Mouse (Mus musculus) heart, postnatal 0 days (tissue): ENCODE results near the gene Ncor2. TPM values are rescaled to one million over a fixed set of nuclear protein-coding genes. Genes with fewer than 3 reads are reported as not detected.

Experiments used
- ATAC-seq: fragments of 200-750 bp; cut with Nextera tagmentation; 2 replicates; pipeline ENCODE4 v1.8.0; 2017; ENCODE audit warnings: low read depth, moderate number of reproducible peaks, moderate library complexity; ENCODE audit not compliant: insufficient read depth
- DNase-seq: peaks from one replicate; pipeline ENCODE4 v3.0.0-alpha.2; 2016; ENCODE audit warnings: low spot score
- H3K27ac ChIP-seq: fragments of 300-500 bp; sonication (generic); 2 replicates; pipeline ENCODE4 v1.5.1; 2014; ENCODE audit warnings: low read depth, mild to moderate bottlenecking
- H3K27me3 ChIP-seq: fragments of 300-500 bp; sonication (generic); 2 replicates; pipeline ENCODE4 v1.6.1; 2014; ENCODE audit warnings: low read length, mixed read lengths; ENCODE audit not compliant: control insufficient read depth, insufficient read depth
- H3K36me3 ChIP-seq: fragments of 300-500 bp; sonication (generic); replicated peaks from 2 replicates; pipeline ENCODE4 v1.6.1; 2014; ENCODE audit warnings: low read length, mixed read lengths; ENCODE audit not compliant: control insufficient read depth, insufficient read depth
- H3K4me1 ChIP-seq: fragments of 300-500 bp; sonication (generic); 2 replicates; pipeline ENCODE4 v1.6.1; 2014; ENCODE audit warnings: antibody characterized with exemption; ENCODE audit not compliant: control insufficient read depth, insufficient read depth
- H3K4me2 ChIP-seq: fragments of 300-500 bp; sonication (generic); 2 replicates; pipeline ENCODE4 v1.6.1; 2014; ENCODE audit warnings: low read depth, mild to moderate bottlenecking, low read length, moderate library complexity
- H3K4me3 ChIP-seq: fragments of 300-500 bp; sonication (generic); 2 replicates; pipeline ENCODE4 v1.5.1; 2014; ENCODE audit warnings: low read depth, low read length
- H3K9ac ChIP-seq: fragments of 300-500 bp; sonication (generic); replicated peaks from 2 replicates; pipeline ENCODE4 v1.6.1; 2014; ENCODE audit warnings: low read depth, low read length, mixed read lengths
- H3K9me3 ChIP-seq: fragments of 300-500 bp; sonication (generic); replicated peaks from 2 replicates; pipeline ENCODE4 v1.6.1; 2016; ENCODE audit warnings: low read length; ENCODE audit not compliant: control insufficient read depth
- CTCF ChIP-seq: IDR thresholded peaks from 2 replicates; pipeline ENCODE4 v1.5.1; 2016; ENCODE audit warnings: antibody characterized with exemption, control low read depth, low read depth
- EP300 ChIP-seq: IDR thresholded peaks from 2 replicates; pipeline ENCODE4 v1.6.1; 2016; ENCODE audit warnings: antibody characterized with exemption, low read depth
- WGBS: fragments of 180-500 bp; shearing (Covaris S2); extraction: QIAGEN DNeasy Blood & Tissue Kit; methylation state at CpG from one replicate; pipeline ENCODE4 v1.1.7; 2014; 5-methylcytosine and 5-hydroxymethylcytosine counted together
- polyA plus RNA-seq: library from polyadenylated mRNA; unstranded; fragments of >200 nt; fragmentation: Nextera tagmentation; extraction: Ambion mirVana; gene quantifications from 2 replicates; pipeline ENCODE4 v1.2.1, GENCODE M21; 2015
- total RNA-seq: library from RNA; depleted of rRNA; stranded (reverse); fragments of >200 nt; gene quantifications from 2 replicates; pipeline ENCODE4 v1.2.3, GENCODE M21; 2014; ENCODE audit warnings: low replicate concordance

The Ncor2 gene
- total and polyA plus RNA-seq, 2 experiments from 2014 or later = 15.5 to 73.8 TPM

- no peak overlapping the region for H3K9ac ChIP-seq
- DNase-seq = no peak
- peaks cover 57% of the 10 kb centered on the region for H3K4me1 ChIP-seq
- TF ChIP-seq EP300 (no peak), CTCF (no peak; the same call in 1 of the 2 replicates)
- WGBS = 62% methylated on average over 5 of the region's 5 CpGs
- peaks cover 38% of the 10 kb centered on the region for H3K36me3 ChIP-seq
- no peaks in the 10 kb centered on the region for H3K9me3 ChIP-seq
- no peak overlapping the region for H3K4me2 ChIP-seq
- H3K4me3 ChIP-seq = no peak overlapping the region
- H3K27ac ChIP-seq = no peak overlapping the region
- H3K27me3 ChIP-seq = no peaks in the 10 kb centered on the region
- ATAC-seq = no peak
These were observed 109.1 kb downstream of the Ncor2 start for GRCm38 (mm10) chr5:125069916-125070315.

GRCm38 (mm10) chr5:125069426-125069825, 109.6 kb downstream of the Ncor2 start:
- TF ChIP-seq CTCF (no peak), EP300 (no peak)
- Histone ChIP-seq H3K9me3 (no peaks in the 10 kb centered on the region), H3K4me1 (peaks cover 52% of the 10 kb centered on the region), H3K4me3 (no peak overlapping the region), H3K9ac (no peak overlapping the region), H3K36me3 (peaks cover 43% of the 10 kb centered on the region), H3K27me3 (no peaks in the 10 kb centered on the region), H3K4me2 (no peak overlapping the region), H3K27ac (no peak overlapping the region)
- WGBS = 82% methylated on average over 5 of the region's 5 CpGs
- no peak for ATAC-seq
- DNase-seq = no peak

DNA sequence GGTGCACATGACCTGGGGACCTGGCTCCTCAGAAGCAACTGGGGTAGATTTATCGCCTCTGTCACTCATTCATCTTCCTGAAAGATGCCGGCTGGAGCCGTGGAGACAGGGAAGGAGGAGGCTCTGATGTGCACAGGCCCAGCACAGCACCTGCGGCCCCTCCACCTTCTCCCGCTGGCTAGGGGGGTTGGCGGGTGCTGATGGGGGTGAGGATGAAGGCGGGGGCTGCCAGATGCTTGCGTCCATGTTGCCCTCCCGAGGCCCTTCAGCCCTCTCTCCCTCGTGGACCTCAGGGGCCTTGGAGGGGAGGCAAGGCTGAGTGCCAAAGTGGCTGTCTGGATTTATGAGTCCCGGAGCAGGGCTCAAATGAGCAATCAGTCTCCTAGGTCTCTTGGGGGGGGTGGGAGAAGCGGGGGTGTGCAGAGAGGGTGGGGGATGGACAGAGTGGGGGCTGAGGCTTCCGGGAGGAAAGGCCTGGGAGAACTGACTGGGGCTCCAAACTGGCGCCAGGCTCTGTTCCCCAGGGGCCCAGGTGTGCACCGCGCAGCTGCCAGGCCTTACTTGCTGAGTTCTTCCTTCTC, 110.6 kb downstream of the Ncor2 start:
- WGBS = 67% methylated on average over 16 of the region's 16 CpGs
- TF ChIP-seq CTCF (no peak), EP300 (no peak)
- no peak overlapping the region for H3K27ac ChIP-seq
- H3K4me3 ChIP-seq = no peak overlapping the region
- peaks cover 52% of the 10 kb centered on the region for H3K36me3 ChIP-seq
- no peaks in the 10 kb centered on the region for H3K27me3 ChIP-seq
- H3K9me3 ChIP-seq = no peaks in the 10 kb centered on the region
- no peak overlapping the region for H3K4me2 ChIP-seq
- H3K9ac ChIP-seq = no peak overlapping the region
- ATAC-seq = no peak
- no peak for DNase-seq
- H3K4me1 ChIP-seq = peaks cover 43% of the 10 kb centered on the region

- no peak overlapping the region for H3K4me3 ChIP-seq
- H3K27ac ChIP-seq = no peak overlapping the region
- ATAC-seq = no peak
- H3K9ac ChIP-seq = no peak overlapping the region
- no peaks in the 10 kb centered on the region for H3K9me3 ChIP-seq
- DNase-seq = no peak
- TF ChIP-seq CTCF (no peak), EP300 (no peak)
- no peaks in the 10 kb centered on the region for H3K27me3 ChIP-seq
- H3K36me3 ChIP-seq = peaks cover 53% of the 10 kb centered on the region
- no peak overlapping the region for H3K4me2 ChIP-seq
- peaks cover 35% of the 10 kb centered on the region for H3K4me1 ChIP-seq
- 87% methylated on average over 14 of the region's 14 CpGs for WGBS
These were observed 111.3 kb downstream of the Ncor2 start for GRCm38 (mm10) chr5:125067673-125068072.

DNA sequence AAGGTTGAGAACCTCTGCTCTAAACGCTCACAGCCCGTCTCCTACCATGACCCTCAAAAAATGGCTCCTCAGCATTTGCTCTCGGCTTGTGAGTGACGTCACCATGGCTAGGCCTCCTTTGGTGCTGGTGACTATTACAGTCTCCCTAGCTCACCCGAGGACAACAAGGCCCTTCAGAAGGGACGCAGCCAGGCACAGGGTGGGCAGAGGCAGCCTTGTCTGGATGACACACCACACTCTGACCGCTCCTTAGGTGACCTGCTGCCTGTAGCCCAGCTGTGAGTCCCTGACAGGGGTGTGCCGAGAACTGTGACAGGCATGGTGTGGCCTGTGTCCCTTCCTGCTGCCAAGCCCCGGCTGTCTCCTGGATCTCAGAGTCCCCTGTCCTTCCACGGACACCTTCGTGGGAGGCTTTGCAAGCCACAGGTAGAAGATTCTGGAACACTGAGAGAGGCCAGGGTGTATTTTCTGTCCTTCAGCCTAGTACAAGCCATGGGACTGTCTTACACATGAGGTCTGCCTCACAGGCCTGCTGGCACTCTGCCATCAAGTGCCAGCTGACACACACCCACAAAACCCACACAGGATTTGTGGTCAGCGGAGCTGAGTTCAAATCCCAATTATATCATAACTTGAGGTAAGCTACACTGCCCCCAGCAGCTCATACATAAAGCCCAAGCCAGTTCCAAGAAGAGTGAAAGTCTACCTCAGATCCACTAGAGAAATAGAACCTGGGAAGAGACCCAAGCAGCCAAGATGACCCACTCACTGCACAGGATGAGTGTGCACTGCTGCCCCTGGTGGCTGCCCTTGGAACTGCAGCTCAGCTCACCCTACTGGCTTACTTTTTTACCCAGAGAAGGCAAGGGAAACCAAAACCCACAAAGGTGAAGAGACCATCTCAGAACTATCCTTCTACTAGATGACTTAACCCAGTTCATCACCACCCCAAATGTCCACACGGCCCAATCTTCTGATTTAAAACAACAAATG, 112.2 kb downstream of the Ncor2 start:
- Histone ChIP-seq H3K4me3 (no peak overlapping the region), H3K27ac (no peak overlapping the region), H3K9me3 (no peaks in the 10 kb centered on the region), H3K4me1 (peaks cover 26% of the 10 kb centered on the region), H3K36me3 (peaks cover 55% of the 10 kb centered on the region), H3K27me3 (no peaks in the 10 kb centered on the region), H3K4me2 (no peak overlapping the region), H3K9ac (no peak overlapping the region)
- TF ChIP-seq EP300 (no peak), CTCF (peak; percentile 87)
- WGBS = 91% methylated on average over 13 of the region's 13 CpGs
- ATAC-seq (no peak; the same call in 1 of the 2 replicates), DNase-seq (peak; percentile 50)
